Mouse (Mus musculus) naive thymus-derived CD4-positive, alpha-beta T cell, adult 5 months (primary cell): Measurements from ENCODE around the gene Exoc8. TPM values are rescaled to one million over a fixed set of nuclear protein-coding genes. Genes with fewer than 3 reads are reported as not detected.

Experiments
- polyA plus RNA-seq: library from polyadenylated mRNA; unstranded; fragments of 100-300 nt; shearing (Covaris generic); gene quantifications from one replicate; pipeline ENCODE4 v1.2.1, GENCODE M21; 2017

Exoc8 gene
- 8.8 TPM for polyA plus RNA-seq

DNA sequence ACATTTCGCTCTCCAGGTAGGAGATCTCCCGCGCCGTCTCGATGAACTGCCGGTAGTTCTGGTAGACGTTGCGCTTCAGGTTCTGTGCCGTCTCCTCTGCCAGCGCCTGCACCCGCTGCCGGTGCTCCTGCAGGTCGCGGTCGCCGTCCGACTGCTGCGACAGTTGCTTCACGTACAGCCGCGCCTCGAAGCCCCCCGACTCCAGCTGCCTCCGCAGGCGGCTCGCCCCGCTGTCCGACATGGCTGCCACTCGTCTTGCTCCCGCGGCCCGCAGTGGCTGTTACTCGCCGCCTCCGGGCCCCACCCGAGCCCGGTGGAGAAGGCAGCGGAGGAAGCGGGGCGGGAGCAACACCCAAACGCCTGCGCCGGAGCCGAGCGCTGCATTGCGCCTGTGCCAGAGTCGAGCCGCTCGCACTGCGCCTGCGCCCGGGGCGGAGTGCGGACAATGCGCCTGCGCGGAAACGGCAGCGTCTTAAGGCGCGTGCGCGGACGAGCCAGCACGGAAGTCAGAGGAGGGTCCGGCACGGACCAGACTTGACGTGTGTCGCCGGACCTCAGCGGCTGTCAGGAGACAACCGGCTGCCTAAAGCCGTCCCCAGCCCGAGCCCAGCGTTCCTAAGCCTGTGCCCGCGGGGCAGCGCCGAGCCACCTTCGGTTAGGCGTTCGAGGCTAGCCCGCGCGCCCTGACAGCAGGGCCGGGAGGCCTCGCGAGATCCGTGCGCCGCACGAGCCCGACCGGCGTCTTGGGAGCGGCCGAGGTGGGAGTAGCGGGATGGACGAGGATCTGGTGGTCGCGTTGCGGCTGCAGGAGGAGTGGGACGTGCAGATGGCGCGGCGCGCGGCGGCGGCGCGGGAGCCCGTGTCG, at the start of gene Exoc8, which contains the start of gene Sprtn:
Gene Exoc8, minus strand, starts transcription at position 320 of the 865 bp plus-strand sequence.
Gene Sprtn, plus strand, starts transcription at position 501 of the 865 bp plus-strand sequence.

DNA sequence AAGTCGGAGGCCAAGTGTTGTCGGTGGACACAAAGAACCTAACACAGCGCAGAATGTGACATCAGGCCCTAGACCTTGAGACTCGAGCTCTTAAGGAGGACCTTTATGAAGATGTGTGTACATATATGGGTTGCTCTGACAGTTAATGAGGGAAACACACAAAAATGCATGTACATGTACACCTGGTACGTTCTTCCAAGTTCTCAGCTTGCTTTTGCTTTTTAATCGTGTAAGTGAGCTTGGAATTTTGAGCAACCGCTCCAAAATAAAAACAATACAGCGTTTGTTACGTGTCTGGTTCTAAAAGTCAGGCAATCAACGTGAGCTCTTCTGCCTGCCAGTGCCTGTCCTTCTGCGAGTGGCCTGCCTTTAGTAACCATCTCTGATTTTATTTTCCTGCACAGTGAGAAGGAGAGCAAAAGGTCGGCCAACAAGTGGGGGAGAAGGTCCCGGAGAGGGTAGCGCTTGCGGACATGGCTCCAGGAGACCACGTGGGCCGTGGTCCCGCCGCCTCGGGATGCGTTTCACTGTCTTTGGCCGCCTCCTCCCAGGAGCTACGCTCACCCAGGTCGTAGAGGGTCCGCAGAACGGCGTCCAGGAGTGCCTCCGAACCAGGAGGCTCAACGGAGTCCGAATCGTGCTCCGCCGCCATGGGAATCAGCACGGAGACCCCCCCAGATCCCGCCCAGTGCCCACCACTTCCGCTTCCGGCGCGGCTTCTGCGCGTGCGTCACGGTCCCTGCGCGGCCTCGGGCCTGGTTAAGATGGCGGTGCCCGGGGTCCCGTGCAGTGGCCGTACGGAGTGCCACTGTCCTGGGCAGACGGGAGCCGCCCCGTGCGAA, 35.0 kb downstream of the Exoc8 start, which contains the start of the genes Gnpat and 2810004N23Rik:
Gene Gnpat, plus strand, starts transcription at position 713 of the 842 bp plus-strand sequence.
Gene 2810004N23Rik, minus strand, starts transcription at position 800 of the 842 bp plus-strand sequence.

Other genes with a start within 250 kb of the Exoc8 start
- gene 2310022B05Rik, start 234.3 kb downstream of the Exoc8 start, polyA plus RNA-seq, result 4.8 TPM
- gene Ttc13, start 175.7 kb downstream of the Exoc8 start, polyA plus RNA-seq, result 89.1 TPM
- 21.6 TPM for gene Arv1, start 175.6 kb downstream of the Exoc8 start, polyA plus RNA-seq
- gene Fam89a, start 145.9 kb downstream of the Exoc8 start, polyA plus RNA-seq, result 0.96 TPM
- not detected for gene Trim67, start 104.6 kb downstream of the Exoc8 start, polyA plus RNA-seq
- 68.3 TPM for gene Gnpat, start 34.7 kb downstream of the Exoc8 start, polyA plus RNA-seq
- 20.2 TPM for gene 2810004N23Rik, start 34.6 kb downstream of the Exoc8 start, polyA plus RNA-seq
- gene Sprtn, start 181 bp upstream of the Exoc8 start, polyA plus RNA-seq, result 5.5 TPM
- 43.4 TPM for gene Egln1, start 51.6 kb upstream of the Exoc8 start, polyA plus RNA-seq
- gene Tsnax, start 115.3 kb upstream of the Exoc8 start, polyA plus RNA-seq, result 88.1 TPM
- 0.49 TPM for gene Disc1, start 156.5 kb upstream of the Exoc8 start, polyA plus RNA-seq